Mouse (Mus musculus): ENCODE results near the gene Tom1l1. TPM values are rescaled to one million over a fixed set of nuclear protein-coding genes. Genes with fewer than 3 reads are reported as not detected.

The Tom1l1 gene
- polyA plus RNA-seq, 1 experiment from 2014 or later = 50.3 TPM

DNA sequence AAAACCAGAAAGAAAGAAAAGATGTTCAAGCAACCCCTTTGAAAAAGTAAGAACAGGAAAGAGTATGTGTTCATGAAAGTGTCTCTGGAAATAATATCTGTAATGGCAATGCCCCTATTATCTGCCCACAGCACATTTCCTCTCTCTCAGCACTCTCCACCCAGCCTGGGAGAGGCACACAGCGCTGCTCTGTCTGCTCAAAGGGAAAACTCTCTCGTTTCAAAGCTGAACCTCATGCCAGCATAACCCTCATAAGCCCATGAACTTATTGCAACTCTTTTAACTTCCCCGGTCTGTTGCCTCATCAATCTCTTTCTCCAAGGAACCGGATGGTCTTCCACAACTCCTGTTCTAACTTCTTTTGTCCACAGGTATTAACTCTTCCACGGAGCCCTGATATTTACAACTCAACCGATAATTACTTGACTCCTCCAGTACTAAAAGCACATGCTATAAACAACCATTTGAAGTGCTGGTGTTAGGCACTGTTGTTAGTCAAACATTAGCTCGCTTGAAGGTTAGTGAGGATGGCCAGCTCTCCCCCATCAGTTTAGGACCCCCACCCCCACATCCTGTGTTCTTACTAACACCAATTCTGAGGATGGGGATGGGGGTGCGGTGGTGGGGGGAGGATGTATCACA is 23.7 kb downstream of the Tom1l1 start:
- peak overlapping the region; percentile 39 for H3K4me3 ChIP-seq (ENCODE audit: low read depth, low read length)

DNA sequence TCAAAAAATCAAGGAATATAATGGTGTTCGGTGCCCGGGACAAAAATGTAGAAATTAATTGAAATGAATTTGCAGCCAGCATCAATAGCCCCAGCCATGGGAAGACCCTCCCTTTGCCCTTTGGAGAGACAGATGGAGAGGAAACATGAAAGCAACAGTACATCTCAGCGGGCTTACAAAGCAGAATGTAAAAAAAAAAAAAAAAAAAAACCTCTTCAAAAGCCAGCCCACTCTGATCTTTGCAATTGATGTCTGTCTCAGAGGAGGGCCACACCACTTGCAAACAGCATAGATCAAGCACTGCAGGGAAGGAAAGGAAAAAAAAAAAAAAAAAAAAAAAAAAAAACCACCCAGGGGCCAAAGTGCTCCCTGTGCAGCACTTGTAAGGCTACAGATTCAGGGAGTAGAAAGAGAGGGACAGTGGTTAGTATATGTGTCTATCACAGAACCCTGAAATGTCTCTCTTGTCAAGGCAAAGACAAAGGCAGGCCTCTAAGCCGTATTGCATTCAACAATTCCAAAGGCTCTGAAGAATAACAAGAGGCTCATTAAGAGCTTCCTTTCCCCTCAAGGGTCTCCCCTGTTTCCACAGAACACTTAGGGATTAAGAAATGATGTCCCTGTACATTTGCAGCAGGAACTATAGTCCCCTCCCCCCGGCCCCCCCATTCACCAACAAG is 24.4 kb downstream of the Tom1l1 start:
- Histone ChIP-seq H3K4me3 (ENCODE audit: low read depth, low read length) (peak overlapping the region; percentile 39), H3K4me1 (ENCODE audit: control insufficient read depth, low read depth, low read length) (peaks cover 55% of the 10 kb centered on the region), H3K9ac (ENCODE audit: low read depth, low read length) (peak overlapping the region; percentile 56), H3K36me3 (ENCODE audit: control insufficient read depth, insufficient read depth) (peaks cover 26% of the 10 kb centered on the region), H3K4me2 (ENCODE audit: low read depth, low read length) (peak overlapping the region; percentile 63), H3K9me3 (replicated peaks; ENCODE audit: control insufficient read depth, low read length) (no peaks in the 10 kb centered on the region), H3K27me3 (ENCODE audit: control insufficient read depth, insufficient read depth, low read depth, low read length) (no peaks in the 10 kb centered on the region), H3K27ac (ENCODE audit: low read length) (peak overlapping the region; percentile 97)
- ATAC-seq (ENCODE audit: low read depth) = no peak
- WGBS (ENCODE audit: insufficient replicate concordance) = 33% methylated on average over 5 of the region's 5 CpGs

More for the DNA sequence above, 23.7 kb downstream of the Tom1l1 start:
- peaks cover 23% of the 10 kb centered on the region for H3K36me3 ChIP-seq (ENCODE audit: control insufficient read depth, insufficient read depth)
- no peaks in the 10 kb centered on the region for H3K9me3 ChIP-seq (replicated peaks; ENCODE audit: control insufficient read depth, low read length)
- no peaks in the 10 kb centered on the region for H3K27me3 ChIP-seq (ENCODE audit: control insufficient read depth, insufficient read depth, low read depth, low read length)
- peaks cover 55% of the 10 kb centered on the region for H3K4me1 ChIP-seq (ENCODE audit: control insufficient read depth, low read depth, low read length)
- peak overlapping the region; percentile 63 for H3K4me2 ChIP-seq (ENCODE audit: low read depth, low read length)
- peak overlapping the region; percentile 67 for H3K9ac ChIP-seq (ENCODE audit: low read depth, low read length)
- H3K27ac ChIP-seq (ENCODE audit: low read length) = peak overlapping the region; percentile 97
- ATAC-seq (ENCODE audit: low read depth) = peak; percentile 85
- 6% methylated on average over 8 of the region's 8 CpGs for WGBS (ENCODE audit: insufficient replicate concordance)

DNA sequence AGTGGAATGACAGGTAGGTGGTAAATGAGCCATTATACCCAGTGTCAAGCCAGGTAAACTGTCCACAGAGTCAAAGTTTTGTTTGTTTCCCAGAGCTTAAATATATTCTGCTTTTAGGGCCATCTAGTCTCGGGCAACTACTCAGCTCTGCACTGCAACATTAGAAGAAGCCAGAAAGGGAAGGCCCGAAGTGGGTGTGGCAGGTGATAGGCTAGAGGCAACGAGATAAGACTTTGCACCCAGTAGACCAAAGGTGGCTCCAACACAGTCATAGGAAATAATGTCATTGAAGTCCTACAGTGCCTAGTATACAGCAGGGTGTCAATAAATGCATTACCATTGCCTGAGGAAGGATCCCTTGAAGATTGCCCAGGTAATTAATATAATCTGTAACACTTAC is 25.1 kb downstream of the Tom1l1 start:
- peaks cover 54% of the 10 kb centered on the region for H3K4me1 ChIP-seq (ENCODE audit: control insufficient read depth, low read depth, low read length)
- H3K4me3 ChIP-seq (ENCODE audit: low read depth, low read length) = peak overlapping the region; percentile 39
- H3K27ac ChIP-seq (ENCODE audit: low read length) = peak overlapping the region; percentile 97
- H3K36me3 ChIP-seq (ENCODE audit: control insufficient read depth, insufficient read depth) = peaks cover 24% of the 10 kb centered on the region
- H3K4me2 ChIP-seq (ENCODE audit: low read depth, low read length) = peak overlapping the region; percentile 63
- peak overlapping the region; percentile 56 for H3K9ac ChIP-seq (ENCODE audit: low read depth, low read length)
- WGBS (ENCODE audit: insufficient replicate concordance) = 25% methylated on average over 3 of the region's 3 CpGs
- H3K9me3 ChIP-seq (replicated peaks; ENCODE audit: control insufficient read depth, low read length) = no peaks in the 10 kb centered on the region
- H3K27me3 ChIP-seq (ENCODE audit: control insufficient read depth, insufficient read depth, low read depth, low read length) = no peaks in the 10 kb centered on the region
- peak; percentile 75 for ATAC-seq (ENCODE audit: low read depth)

DNA sequence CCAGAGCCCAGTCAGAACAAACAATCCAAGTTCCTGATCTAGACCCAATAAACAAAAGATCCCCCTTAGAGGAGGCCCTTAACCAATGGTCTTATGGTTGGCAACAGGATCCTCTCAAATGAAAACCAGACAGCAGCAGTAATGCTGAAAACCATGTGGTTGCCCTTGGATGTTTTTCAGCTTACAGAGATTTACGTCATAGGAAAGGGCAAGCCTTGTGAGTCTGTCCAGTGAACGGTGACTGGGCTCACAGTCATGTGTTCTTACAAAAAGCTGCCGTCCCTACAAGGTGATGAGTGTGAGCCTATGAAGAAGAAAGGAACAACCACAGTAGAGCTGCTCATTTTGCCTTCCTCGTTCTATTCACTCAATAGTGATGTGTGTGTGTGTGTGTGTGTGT is 27.5 kb downstream of the Tom1l1 start:
- Histone ChIP-seq H3K36me3 (ENCODE audit: control insufficient read depth, insufficient read depth) (peaks cover 45% of the 10 kb centered on the region), H3K27me3 (ENCODE audit: control insufficient read depth, insufficient read depth, low read depth, low read length) (no peaks in the 10 kb centered on the region), H3K9me3 (replicated peaks; ENCODE audit: control insufficient read depth, low read length) (no peaks in the 10 kb centered on the region), H3K4me1 (ENCODE audit: control insufficient read depth, low read depth, low read length) (peaks cover 36% of the 10 kb centered on the region), H3K27ac (ENCODE audit: low read length) (no peak overlapping the region), H3K9ac (ENCODE audit: low read depth, low read length) (no peak overlapping the region), H3K4me2 (ENCODE audit: low read depth, low read length) (no peak overlapping the region), H3K4me3 (ENCODE audit: low read depth, low read length) (no peak overlapping the region)
- no peak for ATAC-seq (ENCODE audit: low read depth)
- 87% methylated on average over 4 of the region's 4 CpGs for WGBS (ENCODE audit: insufficient replicate concordance)

DNA sequence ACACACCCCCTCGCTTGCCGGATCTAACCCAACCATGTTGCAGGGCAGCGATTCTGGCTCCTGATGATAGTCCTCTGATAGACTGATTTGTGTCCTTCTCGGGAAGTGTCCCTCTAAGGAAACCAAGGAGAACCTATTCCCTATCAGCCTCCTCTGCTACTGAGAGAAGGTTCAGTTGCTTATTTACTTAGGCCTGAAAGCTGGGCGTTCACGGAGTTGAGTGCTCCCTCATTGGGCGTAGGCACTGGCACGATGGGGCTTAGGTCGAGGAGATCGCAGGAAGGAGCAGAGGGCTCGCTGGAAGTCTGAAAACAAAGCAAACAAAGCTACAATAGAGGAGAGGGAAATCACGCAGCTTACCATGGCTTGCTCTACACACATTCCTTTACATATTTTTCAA is 30.6 kb downstream of the Tom1l1 start:
- no peak overlapping the region for H3K4me3 ChIP-seq (ENCODE audit: low read depth, low read length)
- H3K27ac ChIP-seq (ENCODE audit: low read length) = no peak overlapping the region
- 91% methylated on average over 12 of the region's 12 CpGs for WGBS (ENCODE audit: insufficient replicate concordance)
- H3K9me3 ChIP-seq (replicated peaks; ENCODE audit: control insufficient read depth, low read length) = no peaks in the 10 kb centered on the region
- no peaks in the 10 kb centered on the region for H3K27me3 ChIP-seq (ENCODE audit: control insufficient read depth, insufficient read depth, low read depth, low read length)
- peaks cover 5% of the 10 kb centered on the region for H3K4me1 ChIP-seq (ENCODE audit: control insufficient read depth, low read depth, low read length)
- no peak overlapping the region for H3K9ac ChIP-seq (ENCODE audit: low read depth, low read length)
- peaks cover 66% of the 10 kb centered on the region for H3K36me3 ChIP-seq (ENCODE audit: control insufficient read depth, insufficient read depth)
- no peak for ATAC-seq (ENCODE audit: low read depth)
- no peak overlapping the region for H3K4me2 ChIP-seq (ENCODE audit: low read depth, low read length)

DNA sequence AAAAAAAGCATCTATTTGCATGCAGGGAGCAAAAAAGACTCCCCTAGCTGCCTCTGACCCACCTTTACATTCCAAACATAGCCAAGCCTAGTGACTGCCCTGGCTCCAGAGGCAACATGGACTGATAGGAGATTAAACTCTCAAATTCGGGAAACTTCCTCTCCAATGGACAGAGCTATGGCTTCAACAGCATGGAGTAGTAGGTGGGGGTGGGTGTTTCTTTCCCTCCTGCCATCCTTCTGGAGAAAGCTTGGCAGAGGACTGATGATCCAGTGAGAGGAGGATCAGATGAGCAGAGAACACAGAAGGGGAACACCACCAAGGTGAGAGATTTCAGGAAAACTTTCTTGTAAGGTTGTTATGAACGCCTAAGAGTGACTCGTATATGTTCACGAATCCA is 35.6 kb downstream of the Tom1l1 start:
- Histone ChIP-seq H3K27ac (ENCODE audit: low read length) (no peak overlapping the region), H3K4me1 (ENCODE audit: control insufficient read depth, low read depth, low read length) (no peaks in the 10 kb centered on the region), H3K4me3 (ENCODE audit: low read depth, low read length) (no peak overlapping the region), H3K4me2 (ENCODE audit: low read depth, low read length) (no peak overlapping the region), H3K36me3 (ENCODE audit: control insufficient read depth, insufficient read depth) (peaks cover 81% of the 10 kb centered on the region), H3K9me3 (replicated peaks; ENCODE audit: control insufficient read depth, low read length) (no peaks in the 10 kb centered on the region), H3K9ac (ENCODE audit: low read depth, low read length) (no peak overlapping the region), H3K27me3 (ENCODE audit: control insufficient read depth, insufficient read depth, low read depth, low read length) (no peaks in the 10 kb centered on the region)
- 77% methylated on average over 4 of the region's 4 CpGs for WGBS (ENCODE audit: insufficient replicate concordance)
- no peak for ATAC-seq (ENCODE audit: low read depth)

DNA sequence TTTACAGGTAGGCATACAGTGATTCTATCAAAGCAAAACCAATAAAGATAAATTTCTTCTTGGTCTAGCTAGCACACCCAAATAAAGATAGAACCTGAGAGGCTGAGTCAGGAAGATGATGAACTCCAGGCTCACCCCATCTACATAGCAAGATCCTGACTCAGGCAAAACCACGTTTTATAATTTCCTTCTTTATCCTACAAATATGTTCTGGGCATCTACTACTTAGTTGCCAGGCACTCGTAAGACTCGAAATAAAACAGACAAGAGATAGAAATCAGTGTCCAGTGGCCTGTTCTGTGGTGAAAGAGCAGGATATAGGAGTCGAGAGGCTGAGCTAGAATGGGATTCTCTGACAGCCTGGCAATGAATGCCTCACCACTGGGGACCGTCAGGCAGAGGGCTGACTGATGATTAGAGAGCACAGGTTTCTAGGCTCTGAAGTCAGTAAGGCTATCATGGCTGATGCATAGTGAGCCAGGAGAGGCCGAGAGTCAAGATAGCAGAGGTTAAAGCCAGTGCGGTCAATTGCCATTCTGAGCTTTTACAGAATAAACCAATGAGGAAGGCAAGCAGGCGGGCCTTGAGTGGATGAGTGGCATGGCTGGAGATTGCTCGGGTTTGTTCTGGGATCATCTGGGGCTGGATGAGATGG is 37.8 kb downstream of the Tom1l1 start:
- Histone ChIP-seq H3K27me3 (ENCODE audit: control insufficient read depth, insufficient read depth, low read depth, low read length) (no peaks in the 10 kb centered on the region), H3K36me3 (ENCODE audit: control insufficient read depth, insufficient read depth) (peaks cover 78% of the 10 kb centered on the region), H3K4me2 (ENCODE audit: low read depth, low read length) (no peak overlapping the region), H3K4me3 (ENCODE audit: low read depth, low read length) (no peak overlapping the region), H3K9ac (ENCODE audit: low read depth, low read length) (no peak overlapping the region), H3K4me1 (ENCODE audit: control insufficient read depth, low read depth, low read length) (no peaks in the 10 kb centered on the region), H3K27ac (ENCODE audit: low read length) (no peak overlapping the region), H3K9me3 (replicated peaks; ENCODE audit: control insufficient read depth, low read length) (no peaks in the 10 kb centered on the region)
- no peak for ATAC-seq (ENCODE audit: low read depth)
- WGBS (ENCODE audit: insufficient replicate concordance) = 76% methylated on average over 9 of the region's 9 CpGs

DNA sequence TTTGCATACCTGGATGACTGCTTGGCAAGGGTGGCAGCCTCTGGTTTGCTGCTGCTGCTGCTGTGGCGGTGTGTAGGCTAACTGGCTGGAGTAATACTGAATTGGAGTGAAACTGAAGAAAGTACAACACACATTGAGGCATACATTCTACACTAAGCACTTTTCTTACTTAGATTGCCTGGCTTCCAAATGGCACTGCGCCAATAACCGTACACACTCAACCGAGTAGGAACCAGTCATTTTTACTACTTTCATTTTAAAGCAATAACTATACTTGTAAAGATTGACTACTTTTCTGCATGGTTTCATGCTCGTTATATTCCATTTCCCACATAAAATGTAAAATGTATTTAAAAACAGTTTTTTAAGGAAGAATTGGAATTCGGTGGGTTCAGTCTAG is 38.4 kb downstream of the Tom1l1 start:
- Histone ChIP-seq H3K4me2 (ENCODE audit: low read depth, low read length) (no peak overlapping the region), H3K27me3 (ENCODE audit: control insufficient read depth, insufficient read depth, low read depth, low read length) (no peaks in the 10 kb centered on the region), H3K36me3 (ENCODE audit: control insufficient read depth, insufficient read depth) (peaks cover 79% of the 10 kb centered on the region), H3K9me3 (replicated peaks; ENCODE audit: control insufficient read depth, low read length) (no peaks in the 10 kb centered on the region), H3K4me1 (ENCODE audit: control insufficient read depth, low read depth, low read length) (no peaks in the 10 kb centered on the region), H3K9ac (ENCODE audit: low read depth, low read length) (no peak overlapping the region), H3K27ac (ENCODE audit: low read length) (peak overlapping the region; percentile 16; the same call in 1 of the 2 replicates), H3K4me3 (ENCODE audit: low read depth, low read length) (no peak overlapping the region)
- WGBS (ENCODE audit: insufficient replicate concordance) = 84% methylated on average over 6 of the region's 6 CpGs
- no peak for ATAC-seq (ENCODE audit: low read depth)

DNA sequence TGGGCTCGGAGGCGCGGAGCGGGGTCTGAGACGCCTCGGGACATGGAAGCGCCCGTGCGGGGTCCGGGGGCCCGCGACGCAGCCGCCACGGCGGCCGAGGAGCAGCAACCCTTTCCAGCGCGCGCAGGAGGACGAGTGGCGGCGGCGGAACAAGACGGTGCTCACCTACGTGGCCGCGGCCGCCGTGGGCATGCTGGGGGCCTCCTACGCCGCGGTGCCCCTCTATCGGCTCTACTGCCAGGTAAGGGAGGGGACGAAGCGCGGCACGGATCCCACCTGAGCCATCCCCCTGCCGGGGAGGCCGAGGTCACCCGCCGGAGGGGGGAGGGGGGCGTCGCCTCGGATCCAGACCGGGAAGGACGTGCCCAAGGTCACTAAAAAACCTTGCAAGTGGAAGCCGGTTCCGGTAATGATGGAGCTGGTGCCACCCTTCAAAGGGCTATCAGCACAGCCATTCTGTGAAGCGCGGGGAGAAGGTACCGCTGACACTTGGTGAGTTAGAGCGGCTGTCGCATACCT is 49.8 kb downstream of the Tom1l1 start:
- ATAC-seq (ENCODE audit: low read depth) = peak; percentile 60

More for the DNA sequence above, 49.8 kb downstream of the Tom1l1 start:
- H3K9ac ChIP-seq (ENCODE audit: low read depth, low read length) = peak overlapping the region; percentile 97
- peak overlapping the region; percentile 100 for H3K4me3 ChIP-seq (ENCODE audit: low read depth, low read length)
- H3K27ac ChIP-seq (ENCODE audit: low read length) = peak overlapping the region; percentile 88
- peak overlapping the region; percentile 62 for H3K4me2 ChIP-seq (ENCODE audit: low read depth, low read length)
- no peaks in the 10 kb centered on the region for H3K27me3 ChIP-seq (ENCODE audit: control insufficient read depth, insufficient read depth, low read depth, low read length)
- under 1% methylated on average over 49 of the region's 54 CpGs for WGBS (ENCODE audit: insufficient replicate concordance)
- no peaks in the 10 kb centered on the region for H3K9me3 ChIP-seq (replicated peaks; ENCODE audit: control insufficient read depth, low read length)
- H3K4me1 ChIP-seq (ENCODE audit: control insufficient read depth, low read depth, low read length) = peaks cover 21% of the 10 kb centered on the region
- H3K36me3 ChIP-seq (ENCODE audit: control insufficient read depth, insufficient read depth) = peaks cover 11% of the 10 kb centered on the region

All from liver, embryonic 16.5 days (tissue).